Mouse (Mus musculus) midbrain, embryonic 16.5 days (tissue): ENCODE results near the gene Pdzd9. TPM values are rescaled to one million over a fixed set of nuclear protein-coding genes. Genes with fewer than 3 reads are reported as not detected.

Experiments
- ATAC-seq: fragments of 200-750 bp; cut with Nextera tagmentation; 2 replicates; pipeline ENCODE4 v1.8.0; 2017; ENCODE audit warnings: moderate TSS enrichment
- H3K27ac ChIP-seq: fragments of 300-500 bp; sonication (generic); 2 replicates; pipeline ENCODE4 v1.5.1; 2014; ENCODE audit warnings: mild to moderate bottlenecking, low read length, mixed read lengths
- H3K27me3 ChIP-seq: fragments of 300-500 bp; sonication (generic); 2 replicates; pipeline ENCODE4 v1.6.1; 2014; ENCODE audit warnings: low read depth, low read length, mixed read lengths; ENCODE audit not compliant: control insufficient read depth, insufficient read depth
- H3K36me3 ChIP-seq: fragments of 300-500 bp; sonication (generic); 2 replicates; pipeline ENCODE4 v1.6.1; 2014; ENCODE audit warnings: mild to moderate bottlenecking, low read length, moderate library complexity, mixed read lengths; ENCODE audit not compliant: control insufficient read depth, insufficient read depth
- H3K4me1 ChIP-seq: fragments of 300-500 bp; sonication (generic); 2 replicates; pipeline ENCODE4 v1.6.1; 2014; ENCODE audit warnings: mild to moderate bottlenecking, low read length, mixed read lengths; ENCODE audit not compliant: control insufficient read depth, insufficient read depth
- H3K4me2 ChIP-seq: fragments of 300-500 bp; sonication (generic); 2 replicates; pipeline ENCODE4 v1.6.1; 2014; ENCODE audit warnings: mild to moderate bottlenecking, low read length, mixed read lengths
- H3K4me3 ChIP-seq: fragments of 300-500 bp; sonication (generic); 2 replicates; pipeline ENCODE4 v1.5.1; 2014; ENCODE audit warnings: low read depth, mild to moderate bottlenecking, low read length, moderate library complexity, mixed read lengths
- H3K9ac ChIP-seq: fragments of 300-500 bp; sonication (generic); 2 replicates; pipeline ENCODE4 v1.6.1; 2014; ENCODE audit warnings: low read depth, low read length, mixed read lengths
- H3K9me3 ChIP-seq: fragments of 300-500 bp; sonication (generic); replicated peaks from 2 replicates; pipeline ENCODE4 v1.6.1; 2014; ENCODE audit warnings: mild to moderate bottlenecking, low read length, mixed read lengths; ENCODE audit not compliant: control insufficient read depth, poor library complexity, severe bottlenecking
- WGBS: fragments of 180-500 bp; shearing (Covaris S2); extraction: QIAGEN DNeasy Blood & Tissue Kit; methylation state at CpG from one replicate; pipeline ENCODE4 v1.1.7; 2014; 5-methylcytosine and 5-hydroxymethylcytosine counted together
- polyA plus RNA-seq: library from polyadenylated mRNA; unstranded; fragments of >200 nt; fragmentation: Nextera tagmentation; extraction: Ambion mirVana; gene quantifications from 2 replicates; pipeline ENCODE4 v1.2.1, GENCODE M21; 2015

Pdzd9 gene
- polyA plus RNA-seq, 1 experiment from 2014 or later, result 0.55 TPM

- no peak for ATAC-seq
- no peaks in the 10 kb centered on the region for H3K27me3 ChIP-seq
- 21% methylated on average over 6 of the region's 6 CpGs for WGBS
- no peak overlapping the region for H3K27ac ChIP-seq
- no peaks in the 10 kb centered on the region for H3K4me1 ChIP-seq
- H3K9ac ChIP-seq, result no peak overlapping the region
- no peak overlapping the region for H3K4me3 ChIP-seq
- no peaks in the 10 kb centered on the region for H3K36me3 ChIP-seq
- H3K9me3 ChIP-seq, result no peaks in the 10 kb centered on the region
- no peak overlapping the region for H3K4me2 ChIP-seq
These were observed 25.1 kb upstream of the Pdzd9 start for GRCm38 (mm10) chr7:120695196-120695595.

GRCm38 (mm10) chr7:120693831-120694375, 23.8 kb upstream of the Pdzd9 start:
- Histone ChIP-seq H3K9ac (no peak overlapping the region), H3K4me1 (no peaks in the 10 kb centered on the region), H3K4me3 (no peak overlapping the region), H3K9me3 (no peaks in the 10 kb centered on the region), H3K27ac (no peak overlapping the region), H3K27me3 (no peaks in the 10 kb centered on the region), H3K4me2 (no peak overlapping the region), H3K36me3 (no peaks in the 10 kb centered on the region)
- 94% methylated on average over 5 of the region's 5 CpGs for WGBS
- no peak for ATAC-seq

- ATAC-seq, result no peak
- H3K27me3 ChIP-seq, result no peaks in the 10 kb centered on the region
- no peaks in the 10 kb centered on the region for H3K9me3 ChIP-seq
- no peaks in the 10 kb centered on the region for H3K36me3 ChIP-seq
- 79% methylated on average over 4 of the region's 4 CpGs for WGBS
- no peak overlapping the region for H3K27ac ChIP-seq
- H3K4me3 ChIP-seq, result no peak overlapping the region
- H3K4me2 ChIP-seq, result no peak overlapping the region
- H3K4me1 ChIP-seq, result no peaks in the 10 kb centered on the region
- H3K9ac ChIP-seq, result no peak overlapping the region
These were observed 20.5 kb upstream of the Pdzd9 start for GRCm38 (mm10) chr7:120690634-120691033.

GRCm38 (mm10) chr7:120685227-120685626, 15.1 kb upstream of the Pdzd9 start:
- Histone ChIP-seq H3K9ac (no peak overlapping the region), H3K4me1 (peaks cover 8% of the 10 kb centered on the region), H3K4me3 (no peak overlapping the region), H3K27me3 (no peaks in the 10 kb centered on the region), H3K36me3 (no peaks in the 10 kb centered on the region), H3K9me3 (no peaks in the 10 kb centered on the region), H3K27ac (no peak overlapping the region), H3K4me2 (no peak overlapping the region)
- ATAC-seq, result no peak
- WGBS, result 86% methylated on average over 6 of the region's 6 CpGs

- H3K9me3 ChIP-seq, result no peaks in the 10 kb centered on the region
- no peak for ATAC-seq
- no peak overlapping the region for H3K9ac ChIP-seq
- peaks cover 13% of the 10 kb centered on the region for H3K4me1 ChIP-seq
- no peaks in the 10 kb centered on the region for H3K36me3 ChIP-seq
- no peak overlapping the region for H3K4me3 ChIP-seq
- H3K27me3 ChIP-seq, result no peaks in the 10 kb centered on the region
- no peak overlapping the region for H3K4me2 ChIP-seq
- 87% methylated on average over 2 of the region's 2 CpGs for WGBS
- H3K27ac ChIP-seq, result no peak overlapping the region
These were observed 14.6 kb upstream of the Pdzd9 start for GRCm38 (mm10) chr7:120684731-120685161.

GRCm38 (mm10) chr7:120682002-120682401, 11.9 kb upstream of the Pdzd9 start:
- no peaks in the 10 kb centered on the region for H3K9me3 ChIP-seq
- 83% methylated on average over 4 of the region's 4 CpGs for WGBS
- no peaks in the 10 kb centered on the region for H3K27me3 ChIP-seq
- H3K4me2 ChIP-seq, result no peak overlapping the region
- no peak overlapping the region for H3K4me3 ChIP-seq
- H3K36me3 ChIP-seq, result no peaks in the 10 kb centered on the region
- H3K27ac ChIP-seq, result no peak overlapping the region
- no peak overlapping the region for H3K9ac ChIP-seq
- no peak for ATAC-seq
- H3K4me1 ChIP-seq, result peaks cover 28% of the 10 kb centered on the region

- WGBS, result 61% methylated on average over 8 of the region's 8 CpGs
- ATAC-seq, result no peak
- Histone ChIP-seq H3K27ac (no peak overlapping the region), H3K4me3 (peak overlapping the region; percentile 82), H3K36me3 (no peaks in the 10 kb centered on the region), H3K9ac (peak overlapping the region; percentile 5), H3K4me2 (peak overlapping the region; percentile 72), H3K9me3 (no peaks in the 10 kb centered on the region), H3K27me3 (no peaks in the 10 kb centered on the region), H3K4me1 (peaks cover 36% of the 10 kb centered on the region)
These were observed 8.9 kb upstream of the Pdzd9 start for GRCm38 (mm10) chr7:120679023-120679422.

- WGBS, result 1% methylated on average over 42 of the region's 42 CpGs
- no peaks in the 10 kb centered on the region for H3K27me3 ChIP-seq
- H3K4me3 ChIP-seq, result peak overlapping the region; percentile 82
- H3K4me1 ChIP-seq, result peaks cover 36% of the 10 kb centered on the region
- no peaks in the 10 kb centered on the region for H3K9me3 ChIP-seq
- ATAC-seq, result peak; percentile 77
- peak overlapping the region; percentile 73 for H3K27ac ChIP-seq
- peak overlapping the region; percentile 84 for H3K9ac ChIP-seq
- peak overlapping the region; percentile 72 for H3K4me2 ChIP-seq
- no peaks in the 10 kb centered on the region for H3K36me3 ChIP-seq
These were observed 7.8 kb upstream of the Pdzd9 start for GRCm38 (mm10) chr7:120677764-120678531.

- H3K9ac ChIP-seq, result peak within 1 kb of the TSS; percentile 84
- peaks cover 36% of the 10 kb centered on the region for H3K4me1 ChIP-seq
- no peaks in the 10 kb centered on the region for H3K9me3 ChIP-seq
- no peaks in the 10 kb centered on the region for H3K27me3 ChIP-seq
- under 1% methylated on average over 44 of the region's 44 CpGs for WGBS
- H3K27ac ChIP-seq, result peak within 1 kb of the TSS; percentile 73
- H3K4me3 ChIP-seq, result peak within 1 kb of the TSS; percentile 82
- H3K4me2 ChIP-seq, result peak within 1 kb of the TSS; percentile 72
- peak; percentile 98 for ATAC-seq
- no peaks in the 10 kb centered on the region for H3K36me3 ChIP-seq
These were observed 7.0 kb upstream of the Pdzd9 start, which contains the start of gene Mosmo for GRCm38 (mm10) chr7:120677001-120677643. Gene Mosmo, plus strand, starts transcription at chr7:120677618.
